Mouse (Mus musculus) stomach, postnatal 0 days (tissue): Measurements from ENCODE around the gene Phka2.

Experiments
- CTCF ChIP-seq: IDR thresholded peaks from 2 replicates; pipeline ENCODE4 v1.5.1; 2016; ENCODE audit warnings: antibody characterized with exemption, low read depth, mild to moderate bottlenecking, moderate library complexity
- EP300 ChIP-seq: optimal IDR thresholded peaks from 2 replicates; pipeline ENCODE3; 2016; ENCODE audit warnings: antibody characterized with exemption

DNA sequence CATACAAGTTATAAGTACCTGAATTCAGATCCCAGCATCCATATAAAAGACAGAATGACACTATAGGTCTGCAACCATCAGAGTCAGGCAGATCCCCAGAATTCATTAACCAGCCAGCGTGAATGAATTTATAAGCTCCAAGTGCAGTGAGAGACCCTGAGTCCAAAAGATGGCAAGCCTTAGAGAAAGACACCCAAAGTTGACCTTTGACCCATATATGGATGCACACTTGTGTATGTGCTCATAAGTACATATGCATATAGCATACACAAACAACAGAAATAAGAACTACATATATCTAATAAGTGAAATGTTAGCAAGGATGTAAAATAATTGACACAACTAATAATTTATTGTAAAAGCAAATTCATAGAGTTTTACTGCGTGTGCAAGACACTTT, 108.5 kb downstream of the Phka2 start:
- TF ChIP-seq EP300 (no peak), CTCF (no peak)
